Mouse (Mus musculus) embryonic facial prominence, embryonic 11.5 days (tissue): ENCODE data around the gene Chordc1. TPM values are rescaled to one million over a fixed set of nuclear protein-coding genes. Genes with fewer than 3 reads are reported as not detected.
"Not testable (repeated sequence)": the region's sequence is repeated elsewhere in the genome, so short reads cannot be mapped to it uniquely, and the experiment has no call there.

Experiments
- ATAC-seq: fragments of 200-750 bp; cut with Nextera tagmentation; replicated peaks from 2 replicates; pipeline ENCODE4 v1.8.0; 2017; ENCODE audit warnings: low read depth; ENCODE audit not compliant: insufficient number of reproducible peaks, low FRiP score, low TSS enrichment
- DNase-seq: peaks from one replicate; pipeline ENCODE4 v3.0.0-alpha.2; 2015; ENCODE audit warnings: low spot score
- H3K27ac ChIP-seq: fragments of 300-500 bp; sonication (generic); replicated peaks from 2 replicates; pipeline ENCODE4 v1.5.1; 2014; ENCODE audit warnings: mild to moderate bottlenecking, low read depth, low read length, control low read depth
- H3K27me3 ChIP-seq: fragments of 300-500 bp; sonication (generic); 2 replicates; pipeline ENCODE4 v1.6.1; 2014; ENCODE audit warnings: mild to moderate bottlenecking, low read length, moderate library complexity, mixed read lengths; ENCODE audit not compliant: control insufficient read depth, insufficient read depth
- H3K36me3 ChIP-seq: fragments of 300-500 bp; sonication (generic); replicated peaks from 2 replicates; pipeline ENCODE4 v1.6.1; 2014; ENCODE audit warnings: low read depth, mild to moderate bottlenecking, low read length, moderate library complexity, mixed read lengths; ENCODE audit not compliant: control insufficient read depth, insufficient read depth
- H3K4me1 ChIP-seq: fragments of 300-500 bp; sonication (generic); 2 replicates; pipeline ENCODE4 v1.6.1; 2014; ENCODE audit warnings: low read length, mixed read lengths; ENCODE audit not compliant: control insufficient read depth, insufficient read depth
- H3K4me2 ChIP-seq: fragments of 300-500 bp; sonication (generic); 2 replicates; pipeline ENCODE4 v1.6.1; 2014; ENCODE audit warnings: low read depth, mild to moderate bottlenecking, control low read depth, low read length, moderate library complexity
- H3K4me3 ChIP-seq: fragments of 300-500 bp; sonication (generic); 2 replicates; pipeline ENCODE4 v1.5.1; 2014; ENCODE audit warnings: low read depth, low read length, control low read depth
- H3K9ac ChIP-seq: fragments of 300-500 bp; sonication (generic); replicated peaks from 2 replicates; pipeline ENCODE4 v1.6.1; 2014; ENCODE audit warnings: mild to moderate bottlenecking, control low read depth, low read length
- H3K9me3 ChIP-seq: fragments of 300-500 bp; sonication (generic); replicated peaks from 2 replicates; pipeline ENCODE4 v1.6.1; 2016; ENCODE audit warnings: mild to moderate bottlenecking, low read length, inconsistent platforms, mixed read lengths; ENCODE audit not compliant: control insufficient read depth
- WGBS: fragments of 180-500 bp; shearing (Covaris S2); extraction: QIAGEN DNeasy Blood & Tissue Kit; methylation state at CpG from one replicate; pipeline ENCODE4 v1.1.7; 2014; 5-methylcytosine and 5-hydroxymethylcytosine counted together
- polyA plus RNA-seq: library from polyadenylated mRNA; unstranded; fragments of >200 nt; fragmentation: Nextera tagmentation; extraction: Ambion mirVana; gene quantifications from 2 replicates; pipeline ENCODE4 v1.2.1, GENCODE M21; 2014

The Chordc1 gene
- polyA plus RNA-seq: 128 and 142 TPM in 2 replicates

DNA sequence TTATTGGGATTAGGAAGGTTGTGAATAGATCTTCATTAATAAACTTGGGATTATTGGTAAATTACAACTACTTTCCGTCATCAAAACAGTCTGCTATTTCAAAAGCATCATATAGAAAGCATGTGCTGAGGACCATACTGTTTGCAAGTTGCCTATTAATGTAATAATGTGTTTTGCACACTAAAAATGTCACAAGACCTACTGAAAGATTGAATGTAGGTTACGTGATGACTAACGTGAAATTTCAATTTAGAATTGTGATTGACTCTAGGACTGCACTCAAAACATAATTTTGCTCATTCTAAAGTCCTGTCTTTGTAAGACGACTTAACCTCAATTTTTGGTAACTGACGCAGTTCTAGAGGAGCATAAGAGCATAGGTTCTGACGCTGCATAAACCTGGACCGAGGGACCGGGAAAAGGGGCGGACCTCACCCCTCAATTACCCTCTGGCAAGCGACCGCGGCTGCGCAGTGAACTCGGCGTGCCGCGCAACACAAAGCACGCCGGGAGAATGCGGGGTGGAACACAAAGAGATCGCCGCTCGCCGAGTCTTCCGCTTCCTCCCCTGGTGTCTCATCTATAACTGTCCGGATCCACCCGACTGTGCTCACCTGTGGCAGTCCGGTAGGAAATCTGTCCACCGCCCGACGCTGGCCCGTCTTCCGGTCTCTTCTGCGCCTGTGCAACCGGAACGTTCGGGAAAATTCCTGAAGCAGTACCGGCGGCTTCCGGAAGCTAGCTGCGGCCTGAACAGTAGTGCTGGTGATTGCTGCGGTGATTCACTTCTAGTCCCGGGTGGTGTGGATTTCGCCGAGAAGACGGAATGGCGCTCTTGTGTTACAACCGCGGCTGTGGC is at the start of gene Chordc1:
TSS of gene Chordc1 (plus strand) at position 555 of the 859 bp plus-strand sequence.
- Histone ChIP-seq H3K4me1 (no peaks in the 10 kb centered on the region), H3K4me3 (peak within 1 kb of the TSS; percentile 91), H3K4me2 (peak within 1 kb of the TSS; percentile 50), H3K27ac (peak within 1 kb of the TSS; percentile 75), H3K36me3 (no peaks in the 10 kb centered on the region), H3K9ac (peak within 1 kb of the TSS; percentile 97), H3K9me3 (no peaks in the 10 kb centered on the region), H3K27me3 (no peaks in the 10 kb centered on the region)
- ATAC-seq (peak; percentile 100), DNase-seq (peak; percentile 96)
- 3% methylated on average over 49 of the region's 49 CpGs for WGBS

GRCm38 (mm10) chr9:18275901-18276300 is 16.0 kb upstream of the Chordc1 start:
- ATAC-seq: no peak
- Histone ChIP-seq H3K4me1 (no peaks in the 10 kb centered on the region), H3K4me3 (no peak overlapping the region), H3K9me3 (no peaks in the 10 kb centered on the region), H3K9ac (no peak overlapping the region), H3K27ac (no peak overlapping the region), H3K27me3 (no peaks in the 10 kb centered on the region), H3K4me2 (no peak overlapping the region), H3K36me3 (no peaks in the 10 kb centered on the region)
- DNase-seq: no peak
- WGBS: 88% methylated on average over 1 of the region's 1 CpGs

- Histone ChIP-seq H3K27me3 (no peaks in the 10 kb centered on the region), H3K4me1 (no peaks in the 10 kb centered on the region), H3K4me3 (no peak overlapping the region), H3K27ac (no peak overlapping the region), H3K36me3 (no peaks in the 10 kb centered on the region), H3K9me3 (no peaks in the 10 kb centered on the region), H3K9ac (no peak overlapping the region), H3K4me2 (no peak overlapping the region)
- DNase-seq (no peak), ATAC-seq (no peak)
- 60% methylated on average over 2 of the region's 2 CpGs for WGBS
Measured at GRCm38 (mm10) chr9:18276844-18277243, 15.1 kb upstream of the Chordc1 start.

DNA sequence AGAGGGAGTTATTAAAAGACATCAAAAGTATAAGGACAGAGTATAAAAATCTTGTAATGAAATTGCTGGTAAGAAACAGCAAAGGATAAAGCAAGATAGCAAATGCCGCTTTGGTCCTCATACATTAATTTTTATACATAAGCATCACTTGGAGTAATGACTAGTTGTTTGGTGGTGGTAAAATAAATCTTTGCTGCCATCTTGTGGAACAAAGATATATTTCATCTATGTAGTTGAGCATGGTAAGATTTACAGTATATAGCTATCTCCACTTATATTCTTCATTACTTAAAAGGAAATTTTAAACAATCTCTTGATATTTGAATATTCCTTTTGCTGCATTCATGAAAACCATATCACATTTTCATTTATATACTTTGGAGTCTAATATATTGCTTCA is 14.4 kb upstream of the Chordc1 start:
- Histone ChIP-seq H3K36me3 (no peaks in the 10 kb centered on the region), H3K27ac (no peak overlapping the region), H3K4me2 (no peak overlapping the region), H3K9ac (no peak overlapping the region), H3K4me3 (no peak overlapping the region), H3K27me3 (no peaks in the 10 kb centered on the region), H3K9me3 (no peaks in the 10 kb centered on the region), H3K4me1 (no peaks in the 10 kb centered on the region)
- DNase-seq (peak; percentile 65), ATAC-seq (no peak)
- WGBS: 48% methylated on average over 1 of the region's 1 CpGs

GRCm38 (mm10) chr9:18278693-18279092 is 13.2 kb upstream of the Chordc1 start:
- ATAC-seq, H3K9ac ChIP-seq, H3K27ac ChIP-seq, H3K4me3 ChIP-seq, H3K36me3 ChIP-seq, H3K9me3 ChIP-seq, H3K27me3 ChIP-seq, H3K4me2 ChIP-seq, H3K4me1 ChIP-seq, DNase-seq: not testable (repeated sequence)
- WGBS: 41% methylated on average over 5 of the region's 5 CpGs

DNA sequence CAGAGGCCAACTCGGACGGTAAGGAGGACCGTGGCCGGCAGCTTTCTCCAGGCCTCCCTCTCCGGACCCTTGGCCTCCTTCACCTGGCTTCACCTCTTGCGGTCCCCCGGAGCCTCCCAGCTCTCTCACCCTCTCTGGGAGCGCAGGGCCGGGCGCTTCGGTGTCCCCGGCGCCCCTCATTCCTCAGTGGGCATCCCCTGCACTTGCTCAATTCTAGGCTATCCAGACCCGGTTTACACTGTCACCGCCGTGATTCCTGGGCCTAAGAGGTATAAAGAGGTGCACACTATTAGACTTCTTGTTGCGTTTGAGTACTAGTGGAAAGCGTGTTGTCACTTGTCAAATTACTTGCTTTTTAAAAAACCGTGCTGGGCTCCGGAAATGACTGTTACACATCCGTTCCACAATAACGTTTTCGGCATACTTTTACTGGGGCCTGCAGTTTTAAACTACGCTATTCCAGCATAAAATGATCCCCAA is 558 bp downstream of the Chordc1 start:
- Histone ChIP-seq H3K27me3 (no peaks in the 10 kb centered on the region), H3K36me3 (no peaks in the 10 kb centered on the region), H3K9ac (peak overlapping the region; percentile 97), H3K4me3 (peak overlapping the region; percentile 91), H3K4me1 (no peaks in the 10 kb centered on the region), H3K27ac (peak overlapping the region; percentile 75), H3K9me3 (no peaks in the 10 kb centered on the region), H3K4me2 (peak overlapping the region; percentile 50)
- DNase-seq (peak; percentile 4), ATAC-seq (no peak; the same call in 1 of the 2 replicates)
- WGBS: 1% methylated on average over 24 of the region's 24 CpGs

DNA sequence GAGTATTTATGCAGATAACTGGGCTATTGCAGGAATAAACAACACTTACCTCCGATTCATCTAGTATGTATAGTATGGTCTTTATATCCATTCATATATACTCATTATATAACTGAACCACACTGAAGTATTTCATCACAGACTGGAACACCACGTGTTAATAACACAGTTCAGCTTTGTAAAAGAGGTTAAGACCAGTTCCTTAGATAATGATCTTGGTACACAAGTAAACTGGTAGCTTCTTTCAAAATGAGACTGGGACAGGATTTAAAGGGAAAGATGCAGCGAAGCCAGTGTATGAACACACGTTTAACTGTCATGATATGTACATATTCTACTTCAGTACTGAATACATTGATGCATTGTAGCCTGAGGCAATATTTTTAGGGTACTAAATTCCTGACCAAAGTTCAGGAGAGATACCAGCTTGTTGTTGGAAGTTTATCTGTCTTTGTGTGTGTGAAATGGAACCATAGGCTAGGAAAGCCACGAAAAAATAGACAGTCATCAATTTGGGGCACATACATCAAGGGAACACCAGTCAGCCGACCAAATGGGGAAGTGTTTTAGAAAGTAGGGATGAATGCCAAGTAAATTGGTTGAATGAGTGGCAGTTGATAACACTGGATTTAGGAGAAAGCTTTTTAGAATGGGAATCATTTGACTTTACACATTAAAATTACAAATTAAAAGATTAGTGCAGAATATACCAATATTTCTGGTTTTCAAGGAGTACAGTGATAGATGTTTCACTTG is 1.3 kb downstream of the Chordc1 start:
- DNase-seq: no peak
- H3K4me3 ChIP-seq: peak overlapping the region; percentile 91
- H3K27ac ChIP-seq: no peak overlapping the region
- peak overlapping the region; percentile 97 for H3K9ac ChIP-seq
- no peaks in the 10 kb centered on the region for H3K9me3 ChIP-seq
- peak overlapping the region; percentile 50 for H3K4me2 ChIP-seq
- no peaks in the 10 kb centered on the region for H3K4me1 ChIP-seq
- H3K27me3 ChIP-seq: no peaks in the 10 kb centered on the region
- ATAC-seq: no peak
- no peaks in the 10 kb centered on the region for H3K36me3 ChIP-seq
- WGBS: 51% methylated on average over 6 of the region's 6 CpGs

GRCm38 (mm10) chr9:18298301-18298700 is 6.4 kb downstream of the Chordc1 start:
- Histone ChIP-seq H3K27me3 (no peaks in the 10 kb centered on the region), H3K4me2 (no peak overlapping the region), H3K9ac (no peak overlapping the region), H3K36me3 (no peaks in the 10 kb centered on the region), H3K4me1 (no peaks in the 10 kb centered on the region), H3K9me3 (no peaks in the 10 kb centered on the region), H3K4me3 (no peak overlapping the region), H3K27ac (no peak overlapping the region)
- ATAC-seq (no peak), DNase-seq (no peak)
- 97% methylated on average over 6 of the region's 6 CpGs for WGBS
